Mouse (Mus musculus): ENCODE measurements around the gene Cep89.

Cep89 gene

GRCm38 (mm10) chr7:35396542-35397168 lies at the start of gene Cep89, which contains the start of gene Faap24:
TSS of gene Cep89 (plus strand) at chr7:35397035.
TSS of gene Faap24 (minus strand) at chr7:35396836.
- peak; percentile 91 to 93 for DNase-seq (ENCODE audit: low spot score in 2 of 2)

- no peak for DNase-seq (ENCODE audit: low spot score in 2 of 2)
Measured at GRCm38 (mm10) chr7:35347918-35348700, 48.7 kb upstream of the Cep89 start.

- DNase-seq (ENCODE audit: low spot score in 2 of 2): no peak
Measured at GRCm38 (mm10) chr7:35349022-35349421, 47.8 kb upstream of the Cep89 start.

GRCm38 (mm10) chr7:35349886-35350684 lies 46.8 kb upstream of the Cep89 start:
- DNase-seq (ENCODE audit: low spot score in 2 of 2): no peak

- no peak for DNase-seq (ENCODE audit: low spot score in 2 of 2)
Measured at GRCm38 (mm10) chr7:35351155-35351554, 45.7 kb upstream of the Cep89 start.

GRCm38 (mm10) chr7:35353306-35353705 lies 43.5 kb upstream of the Cep89 start:
- DNase-seq (ENCODE audit: low spot score in 2 of 2): no peak

- DNase-seq (ENCODE audit: low spot score in 2 of 2): no peak
Measured at GRCm38 (mm10) chr7:35355303-35355872, 41.4 kb upstream of the Cep89 start.

- no peak for DNase-seq (ENCODE audit: low spot score in 2 of 2)
Measured at GRCm38 (mm10) chr7:35357621-35358020, 39.2 kb upstream of the Cep89 start.

- DNase-seq (ENCODE audit: low spot score in 2 of 2): no peak
Measured at GRCm38 (mm10) chr7:35362253-35362652, 34.6 kb upstream of the Cep89 start.

- DNase-seq (ENCODE audit: low spot score in 2 of 2): no peak
Measured at GRCm38 (mm10) chr7:35362868-35363267, 34.0 kb upstream of the Cep89 start.

- DNase-seq (ENCODE audit: low spot score in 2 of 2): no peak
Measured at GRCm38 (mm10) chr7:35365161-35365910, 31.5 kb upstream of the Cep89 start.

GRCm38 (mm10) chr7:35371096-35371495 lies 25.7 kb upstream of the Cep89 start:
- no peak for DNase-seq (ENCODE audit: low spot score in 2 of 2)

GRCm38 (mm10) chr7:35372483-35373017 lies 24.3 kb upstream of the Cep89 start:
- no peak for DNase-seq (ENCODE audit: low spot score in 2 of 2)

GRCm38 (mm10) chr7:35373146-35373989 lies 23.5 kb upstream of the Cep89 start:
- no peak for DNase-seq (ENCODE audit: low spot score in 2 of 2)

GRCm38 (mm10) chr7:35374265-35374664 lies 22.6 kb upstream of the Cep89 start:
- DNase-seq (ENCODE audit: low spot score in 2 of 2): no peak

GRCm38 (mm10) chr7:35376623-35377022 lies 20.2 kb upstream of the Cep89 start:
- no peak for DNase-seq (ENCODE audit: low spot score in 2 of 2)

- DNase-seq (ENCODE audit: low spot score in 2 of 2): no peak
Measured at GRCm38 (mm10) chr7:35379492-35380119, 17.2 kb upstream of the Cep89 start.

GRCm38 (mm10) chr7:35380351-35380750 lies 16.5 kb upstream of the Cep89 start:
- no peak for DNase-seq (ENCODE audit: low spot score in 2 of 2)

- DNase-seq (ENCODE audit: low spot score in 2 of 2): no peak
Measured at GRCm38 (mm10) chr7:35381861-35382260, 15.0 kb upstream of the Cep89 start.
